Comparison of ENCODE assay signal across 12 mouse cellular contexts in the genomic region with DNA sequence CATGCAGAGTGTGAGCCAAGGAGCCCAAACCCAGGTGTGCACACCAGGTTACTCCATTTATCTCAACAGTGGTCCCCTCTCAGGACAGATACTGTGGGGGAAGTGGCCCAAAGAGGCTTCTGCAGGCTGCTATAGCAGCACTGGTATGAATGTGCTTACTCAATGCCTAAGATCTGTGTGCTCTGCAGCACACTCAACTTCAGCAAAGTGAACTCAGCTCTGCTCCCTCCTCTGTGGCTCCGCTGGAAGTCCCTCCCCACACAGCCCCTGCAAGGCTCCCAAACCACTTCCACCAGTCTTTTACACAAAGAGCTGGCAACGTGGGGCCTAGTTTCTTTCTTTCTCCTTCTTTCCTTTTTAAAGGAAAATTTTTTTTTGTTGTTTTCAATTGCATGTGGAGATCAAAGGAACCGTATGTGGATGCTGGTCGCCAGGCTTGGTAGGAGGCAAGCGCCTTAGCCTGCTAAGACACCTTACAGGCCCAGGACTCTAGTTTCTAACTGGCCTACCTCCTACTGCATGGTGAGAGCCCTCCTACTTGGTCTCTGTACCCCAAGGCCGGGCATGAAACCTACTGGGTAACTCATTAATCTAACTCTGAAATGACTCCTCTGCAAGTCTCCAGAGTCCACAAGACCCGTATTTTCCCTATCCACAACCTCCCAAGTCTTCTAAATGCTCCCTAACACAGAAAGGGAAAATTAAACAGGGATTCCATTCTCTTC. TPM values are rescaled to one million over a fixed set of nuclear protein-coding genes. Genes with fewer than 3 reads are reported as not detected.
DNase-seq lines count a peak whose midpoint lies in the region; ATAC-seq and TF ChIP-seq lines count a peak whose summit lies in the region.
"Had no signal": no experiment of that assay in that cellular context is flagged by ENCODE, and none has a peak within 500 bp of the region (broad histone marks: within the 10 kb centered on the region; RNA-seq: fewer than 3 reads in every experiment).

No protein-coding gene starts in this region.

- 0 out of 2 replicates have a peak overlapping the region, but pooled peaks have one; percentile 25 for H3K27ac ChIP-seq in heart, embryonic 16.5 days (ENCODE audit: low read length)
- H3K27ac ChIP-seq in limb, embryonic 15.5 days: peak overlapping the region; percentile 5; the same call in 1 of the 2 replicates
- H3K27ac ChIP-seq in thymus, adult 2 months (ENCODE audit: control insufficient read depth, insufficient read depth, low read length): peak overlapping the region; percentile 89
- H3K27ac ChIP-seq: embryonic facial prominence, embryonic 12.5 days; neural tube, embryonic 12.5 days had no signal

- no peak for TF ChIP-seq CTCF in thymus, adult 2 months (IDR thresholded peaks at IDR 0.05; ENCODE audit: borderline replicate concordance, control insufficient read depth, extremely low read depth, insufficient read depth, low read length, poor library complexity)

- peaks cover 24% of the 10 kb centered on the region for H3K4me1 ChIP-seq in heart, embryonic 16.5 days (ENCODE audit: control insufficient read depth, insufficient read depth, low read length)
- peaks cover 30% of the 10 kb centered on the region; the same call in 1 of the 2 replicates for H3K4me1 ChIP-seq in limb, embryonic 15.5 days
- H3K4me1 ChIP-seq in thymus, adult 2 months (replicated peaks; ENCODE audit: control insufficient read depth, insufficient read depth, low read length): peaks cover 33% of the 10 kb centered on the region
- H3K4me1 ChIP-seq: neural tube, embryonic 12.5 days had no signal

- no peak for TF ChIP-seq POLR2A in thymus, adult 2 months (IDR thresholded peaks at IDR 0.05; ENCODE audit: control insufficient read depth, extremely low read depth, insufficient read depth, low read length, poor library complexity)

- no peak overlapping the region for H3K4me3 ChIP-seq in heart, embryonic 16.5 days (ENCODE audit: low read length)
- no peak overlapping the region for H3K4me3 ChIP-seq in limb, embryonic 15.5 days
- no peak overlapping the region for H3K4me3 ChIP-seq in thymus, adult 2 months (ENCODE audit: control insufficient read depth, insufficient read depth, low read length)
- H3K4me3 ChIP-seq: embryonic facial prominence, embryonic 12.5 days; neural tube, embryonic 12.5 days had no signal

- no peaks in the 10 kb centered on the region for H3K27me3 ChIP-seq in heart, embryonic 16.5 days (ENCODE audit: control insufficient read depth, insufficient read depth, low read length)
- H3K27me3 ChIP-seq in limb, embryonic 15.5 days: no peaks in the 10 kb centered on the region
- H3K27me3 ChIP-seq in thymus, adult 2 months (ENCODE audit: control insufficient read depth, insufficient read depth, low read length): no peaks in the 10 kb centered on the region
- H3K27me3 ChIP-seq: embryonic facial prominence, embryonic 12.5 days; neural tube, embryonic 12.5 days had no signal

- ATAC-seq in heart, embryonic 16.5 days (replicated peaks; ENCODE audit: extremely low read depth, insufficient read depth, low FRiP score): no peak
- peak; percentile 57 to 77 for ATAC-seq in hematopoietic stem cell, adult 5-6 weeks (replicated peaks in 1 of 2; ENCODE audit: insufficient read depth in 1 of 2, low FRiP score in 2 of 2, low TSS enrichment in 1 of 2, low read depth in 1 of 2, poor library complexity in 2 of 2, severe bottlenecking in 2 of 2)
- no peak for ATAC-seq in limb, embryonic 15.5 days (ENCODE audit: insufficient number of reproducible peaks, low FRiP score, low TSS enrichment, low read depth)

- no peak overlapping the region for H3K9ac ChIP-seq in heart, embryonic 16.5 days (ENCODE audit: low read length)
- no peak overlapping the region for H3K9ac ChIP-seq in limb, embryonic 15.5 days
- H3K9ac ChIP-seq: embryonic facial prominence, embryonic 12.5 days; neural tube, embryonic 12.5 days had no signal

- 63% methylated on average over 7 of the region's 7 CpGs for WGBS in heart, embryonic 16.5 days
- 37% methylated on average over 7 of the region's 7 CpGs for WGBS in limb, embryonic 15.5 days
- 27% methylated on average over 7 of the region's 7 CpGs for WGBS in thymus, adult 2 months

- intact Hi-C loops in gastrocnemius, postnatal 36 days (cut with DNase I): no loop called here

- H3K9me3 ChIP-seq in heart, embryonic 16.5 days (replicated peaks; ENCODE audit: control insufficient read depth, low read length): no peaks in the 10 kb centered on the region
- H3K9me3 ChIP-seq in limb, embryonic 15.5 days: no peaks in the 10 kb centered on the region
- H3K9me3 ChIP-seq: embryonic facial prominence, embryonic 12.5 days; neural tube, embryonic 12.5 days had no signal

- no peak overlapping the region for H3K4me2 ChIP-seq in heart, embryonic 16.5 days (ENCODE audit: low read depth, low read length)
- H3K4me2 ChIP-seq in limb, embryonic 15.5 days: no peak overlapping the region
- H3K4me2 ChIP-seq: embryonic facial prominence, embryonic 12.5 days; neural tube, embryonic 12.5 days had no signal

- H3K36me3 ChIP-seq in heart, embryonic 16.5 days (ENCODE audit: control insufficient read depth, insufficient read depth): no peaks in the 10 kb centered on the region
- no peaks in the 10 kb centered on the region for H3K36me3 ChIP-seq in limb, embryonic 15.5 days
- H3K36me3 ChIP-seq in thymus, adult 2 months (ENCODE audit: control insufficient read depth, insufficient read depth, low read length): no peaks in the 10 kb centered on the region
- H3K36me3 ChIP-seq: embryonic facial prominence, embryonic 12.5 days; neural tube, embryonic 12.5 days had no signal

- no peak for DNase-seq in heart, postnatal 4 days
- DNase-seq in thymus, adult 2 months: peak; percentile 69
- DNase-seq in left cerebral cortex, adult 9 months (ENCODE audit: low spot score in 2 of 2): no peak
- DNase-seq in gastrocnemius, postnatal 36 days: no peak
- DNase-seq in urinary bladder, postnatal 14 days (ENCODE audit: low spot score): no peak
- DNase-seq: adrenal gland, adult 8-10 months; heart, adult 18-20 months had no signal

RNA-seq across cellular contexts. Expression of a gene that starts 35.3 kb away (rescaled TPM):
- polyA plus RNA-seq in heart, embryonic 16.5 days (2015; fragmentation: Nextera tagmentation; extraction: Ambion mirVana): 18.0 and 18.2 TPM in 2 replicates
- total RNA-seq in heart, postnatal 4 days (2021): 10 to 100 TPM; 20.6 to 22.6 TPM
- 8.8 and 16.7 TPM in 2 replicates for total RNA-seq in hematopoietic stem cell, adult 5-6 weeks (2017)
- 38.2 and 40.1 TPM in 2 replicates for polyA plus RNA-seq in limb, embryonic 15.5 days (2015; fragmentation: Nextera tagmentation; extraction: Ambion mirVana)
- 42.4 and 48.6 TPM in 2 replicates for polyA plus RNA-seq in thymus, adult 2 months (2012; rRNA removed)
- total RNA-seq in gastrocnemius, postnatal 36 days (2021): 10 to 100 TPM; 10.4 to 13.3 TPM

Comparison
In these comparisons a context has a peak if more than half of its experiments do, and no peak if none do; other contexts are left out.
1. ATAC-seq: peak in hematopoietic stem cell, adult 5-6 weeks (2 of 2); none in heart, embryonic 16.5 days (single experiment) and limb, embryonic 15.5 days (single experiment).
2. H3K27ac ChIP-seq: peak in every context shown above with its lines; median percentile 89 in thymus, adult 2 months; 25 in heart, embryonic 16.5 days; 5 in limb, embryonic 15.5 days.